Mouse (Mus musculus) thymus, adult 2 months (tissue): ENCODE measurements around the gene Dnah9. TPM values are rescaled to one million over a fixed set of nuclear protein-coding genes. Genes with fewer than 3 reads are reported as not detected.

Experiments used
- DNase-seq: peaks from one replicate; pipeline ENCODE4 v3.0.0; 2021
- H3K27ac ChIP-seq: fragments of 200-500 bp; 2 replicates; pipeline ENCODE4 v1.5.1; 2012; ENCODE audit warnings: low read length, control low read depth; ENCODE audit not compliant: control insufficient read depth, insufficient read depth
- H3K27me3 ChIP-seq: fragments of 200-500 bp; 2 replicates; pipeline ENCODE4 v1.6.1; 2012; ENCODE audit warnings: mild to moderate bottlenecking, low read length, moderate library complexity, mixed read lengths; ENCODE audit not compliant: control insufficient read depth, insufficient read depth
- H3K36me3 ChIP-seq: fragments of 200-500 bp; 2 replicates; pipeline ENCODE4 v1.6.1; 2012; ENCODE audit warnings: mild to moderate bottlenecking, low read length, moderate library complexity; ENCODE audit not compliant: control insufficient read depth, insufficient read depth
- H3K4me1 ChIP-seq: fragments of 200-500 bp; replicated peaks from 2 replicates; pipeline ENCODE4 v1.6.1; 2012; ENCODE audit warnings: low read length; ENCODE audit not compliant: control insufficient read depth, insufficient read depth
- H3K4me3 ChIP-seq: fragments of 200-500 bp; 2 replicates; pipeline ENCODE4 v1.5.1; 2012; ENCODE audit warnings: mild to moderate bottlenecking, low read length, control low read depth, moderate library complexity; ENCODE audit not compliant: control insufficient read depth, insufficient read depth
- CTCF ChIP-seq: fragments of 200-500 bp; IDR thresholded peaks from 2 replicates; pipeline ENCODE4 v1.5.1; 2012; ENCODE audit warnings: mild to moderate bottlenecking, control low read depth, low read length, moderate library complexity, borderline replicate concordance; ENCODE audit not compliant: control insufficient read depth, poor library complexity, insufficient read depth; ENCODE audit errors: extremely low read depth
- POLR2A ChIP-seq: fragments of 200-500 bp; IDR thresholded peaks from 2 replicates; pipeline ENCODE4 v1.6.1; 2012; ENCODE audit warnings: mild to moderate bottlenecking, low read length, control low read depth, moderate library complexity; ENCODE audit not compliant: control insufficient read depth, poor library complexity, insufficient read depth; ENCODE audit errors: extremely low read depth
- WGBS: fragments of 180-500 bp; shearing (Covaris S2); methylation state at CpG from one replicate; pipeline ENCODE4 v1.1.7; 2018; 5-methylcytosine and 5-hydroxymethylcytosine counted together
- polyA plus RNA-seq: library from polyadenylated mRNA; depleted of rRNA; stranded (reverse); fragments of >200 nt; gene quantifications from 2 replicates; pipeline ENCODE4 v1.2.3, GENCODE M21; 2012

The Dnah9 gene
- polyA plus RNA-seq, 1 experiment: 2.8 TPM

DNA sequence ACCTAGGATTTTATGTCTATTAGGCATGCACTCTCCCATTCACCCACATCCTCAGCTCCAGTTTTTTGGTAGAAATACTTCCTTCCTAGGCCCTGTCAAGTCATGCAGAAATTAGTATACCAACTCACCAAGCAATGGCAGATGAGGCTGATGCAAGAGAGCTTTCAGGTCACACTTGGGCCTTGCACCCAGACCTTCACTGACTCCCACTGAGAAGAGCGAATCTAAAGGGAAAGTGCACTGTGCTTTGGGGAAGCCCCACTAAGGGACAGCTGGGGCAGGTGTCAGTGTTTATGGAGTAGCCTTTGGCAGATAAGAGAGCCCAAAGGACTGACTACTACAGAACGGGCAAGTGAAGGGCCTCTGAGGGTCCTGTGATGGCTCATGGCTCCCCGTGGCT is 117.1 kb downstream of the Dnah9 start:
- Histone ChIP-seq H3K27me3 (no peaks in the 10 kb centered on the region), H3K4me3 (no peak overlapping the region), H3K4me1 (no peaks in the 10 kb centered on the region), H3K36me3 (no peaks in the 10 kb centered on the region), H3K27ac (no peak overlapping the region)
- DNase-seq: no peak
- TF ChIP-seq POLR2A (no peak), CTCF (no peak)
- 88% methylated on average over 3 of the region's 3 CpGs for WGBS

DNA sequence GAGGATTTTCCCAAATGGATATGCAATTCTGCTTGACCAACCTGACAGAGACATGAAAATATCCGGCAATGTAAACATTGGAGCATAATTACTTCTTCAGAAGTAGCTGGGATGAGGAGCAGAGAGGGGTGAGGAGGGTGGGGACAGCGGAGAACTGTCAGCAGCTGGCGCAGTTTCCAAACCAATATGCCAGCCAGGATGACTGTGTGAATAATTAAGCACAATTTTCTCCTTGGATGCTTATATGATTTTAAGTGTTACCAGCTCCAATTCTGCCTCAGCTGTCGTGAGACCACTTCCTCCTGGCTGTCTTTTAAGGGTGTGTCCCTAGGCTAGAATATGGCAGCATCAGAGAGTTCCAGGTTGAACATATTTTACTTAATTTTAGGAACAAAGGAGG is 119.2 kb downstream of the Dnah9 start:
- Histone ChIP-seq H3K36me3 (no peaks in the 10 kb centered on the region), H3K4me1 (no peaks in the 10 kb centered on the region), H3K4me3 (no peak overlapping the region), H3K27me3 (no peaks in the 10 kb centered on the region), H3K27ac (no peak overlapping the region)
- WGBS: 74% methylated on average over 4 of the region's 4 CpGs
- no peak for DNase-seq
- no peak for TF ChIP-seq CTCF
- TF ChIP-seq POLR2A: no peak

DNA sequence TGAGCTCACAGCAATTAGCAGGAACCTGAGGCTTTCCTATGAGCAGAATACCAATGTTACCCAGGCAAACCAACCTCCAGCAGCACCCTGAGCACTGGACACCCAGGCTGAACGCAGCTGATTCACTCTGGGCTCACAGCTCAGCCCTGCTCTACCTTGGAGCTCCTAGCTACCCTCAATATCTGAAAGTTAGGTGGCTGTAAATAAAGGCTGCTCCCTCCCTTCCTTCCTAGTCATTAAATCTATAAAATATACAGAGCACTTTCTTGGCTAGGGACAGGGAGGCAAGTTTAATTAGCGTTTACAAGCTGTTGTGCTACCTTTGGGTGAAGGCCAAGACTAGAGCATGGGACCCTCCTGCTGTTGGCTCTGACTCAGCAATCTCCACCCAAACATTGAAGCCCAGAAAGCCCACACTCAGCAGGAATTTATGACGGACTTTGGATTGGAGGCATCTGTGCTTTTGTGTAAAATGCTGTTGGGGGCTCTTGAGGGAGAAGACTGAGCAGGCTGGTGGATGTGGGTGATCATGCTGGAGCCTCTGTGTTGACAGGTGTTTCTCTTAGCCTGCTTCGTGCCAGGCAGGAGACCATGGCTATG is 121.7 kb downstream of the Dnah9 start:
- Histone ChIP-seq H3K4me3 (no peak overlapping the region), H3K27me3 (no peaks in the 10 kb centered on the region), H3K4me1 (no peaks in the 10 kb centered on the region), H3K27ac (no peak overlapping the region), H3K36me3 (no peaks in the 10 kb centered on the region)
- WGBS: 75% methylated on average over 4 of the region's 4 CpGs
- no peak for DNase-seq
- TF ChIP-seq CTCF: no peak
- TF ChIP-seq POLR2A: no peak

DNA sequence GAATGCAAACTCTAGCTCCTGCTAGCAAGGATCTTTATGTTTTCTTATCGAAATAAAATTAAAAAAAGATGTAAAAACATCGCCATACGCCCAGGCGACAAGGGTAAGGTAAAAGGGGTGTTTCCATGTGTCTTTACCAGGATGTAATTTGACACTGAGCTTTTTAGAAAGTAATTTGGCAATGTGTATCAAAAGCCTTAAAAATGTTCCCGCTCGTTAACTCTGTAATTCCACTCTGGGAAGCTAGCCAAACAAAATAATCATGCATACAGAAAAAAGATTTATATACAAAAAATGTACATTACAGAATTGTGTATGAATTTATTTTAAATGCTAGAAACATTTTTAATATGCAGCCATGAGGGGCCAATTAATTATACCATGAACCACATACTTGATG is 124.7 kb downstream of the Dnah9 start:
- DNase-seq: no peak
- no peaks in the 10 kb centered on the region for H3K27me3 ChIP-seq
- H3K4me1 ChIP-seq: no peaks in the 10 kb centered on the region
- no peaks in the 10 kb centered on the region for H3K36me3 ChIP-seq
- WGBS: 89% methylated on average over 6 of the region's 6 CpGs
- H3K4me3 ChIP-seq: no peak overlapping the region
- TF ChIP-seq CTCF: no peak
- TF ChIP-seq POLR2A: no peak
- no peak overlapping the region for H3K27ac ChIP-seq

DNA sequence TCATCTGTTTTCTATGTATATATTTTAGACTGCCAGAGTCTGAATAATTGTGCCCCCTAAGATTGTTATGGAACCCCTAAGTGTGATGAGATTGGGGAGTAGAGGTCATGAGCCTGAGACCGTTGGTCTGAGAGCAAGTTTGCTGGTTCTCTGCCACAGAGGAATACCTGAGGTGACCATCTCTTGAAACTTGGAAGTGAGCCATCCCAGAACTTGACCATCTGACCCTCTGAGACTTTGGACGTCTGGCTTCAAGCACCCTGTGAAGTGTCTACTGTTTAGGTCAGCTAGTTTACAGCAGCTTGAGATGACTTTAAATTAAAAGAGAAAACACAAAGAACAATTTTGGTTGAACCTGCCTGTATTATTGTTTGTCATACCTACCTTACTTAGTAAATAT is 125.8 kb downstream of the Dnah9 start:
- Histone ChIP-seq H3K36me3 (no peaks in the 10 kb centered on the region), H3K4me3 (no peak overlapping the region), H3K27ac (no peak overlapping the region), H3K4me1 (no peaks in the 10 kb centered on the region), H3K27me3 (no peaks in the 10 kb centered on the region)
- TF ChIP-seq POLR2A (no peak), CTCF (no peak)
- no peak for DNase-seq
- WGBS: 93% methylated on average over 2 of the region's 2 CpGs

DNA sequence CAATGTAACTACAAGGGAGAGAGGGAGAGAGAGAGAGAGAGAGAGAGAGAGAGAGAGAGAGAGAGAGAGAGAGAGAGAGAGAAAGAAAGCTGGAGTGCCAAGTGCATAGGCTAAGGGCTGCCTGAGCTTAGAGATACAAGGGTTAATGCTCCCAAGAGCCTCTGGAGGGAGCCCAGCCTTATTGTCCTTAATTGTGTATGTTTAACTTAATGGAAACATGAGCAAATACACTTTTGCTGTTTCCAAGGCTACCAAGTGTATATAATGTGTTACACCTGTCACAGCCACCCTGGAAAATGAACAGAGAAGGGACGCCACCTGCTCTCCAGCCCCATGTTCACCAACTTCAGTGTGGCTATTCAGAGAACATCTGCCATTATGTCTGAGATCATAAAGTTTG is 142.6 kb downstream of the Dnah9 start:
- no peaks in the 10 kb centered on the region for H3K36me3 ChIP-seq
- H3K4me1 ChIP-seq: no peaks in the 10 kb centered on the region
- 87% methylated on average over 1 of the region's 1 CpGs for WGBS
- no peak overlapping the region for H3K27ac ChIP-seq
- H3K4me3 ChIP-seq: no peak overlapping the region
- DNase-seq: no peak
- H3K27me3 ChIP-seq: no peaks in the 10 kb centered on the region
- TF ChIP-seq CTCF: no peak
- TF ChIP-seq POLR2A: no peak

DNA sequence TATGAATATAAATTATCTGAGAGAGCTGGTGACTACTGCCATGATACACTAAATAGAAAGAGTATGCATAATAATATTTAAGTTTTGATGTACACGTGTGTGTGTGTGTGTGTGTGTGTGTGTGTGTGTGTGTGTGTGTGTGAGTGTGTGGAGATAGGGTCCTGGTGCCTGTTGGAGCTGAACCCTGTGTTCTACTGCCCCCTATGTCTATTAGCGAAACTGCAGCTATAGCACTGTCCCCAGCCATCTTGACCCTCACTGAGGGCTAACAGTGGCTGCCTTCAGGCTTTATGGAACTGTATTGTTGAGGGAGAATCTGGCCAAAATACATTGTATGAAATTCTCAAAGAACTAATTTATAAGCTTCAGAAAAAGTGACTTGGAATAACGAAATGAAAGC is 192.5 kb downstream of the Dnah9 start:
- no peaks in the 10 kb centered on the region for H3K36me3 ChIP-seq
- no peak overlapping the region for H3K27ac ChIP-seq
- DNase-seq: no peak
- 58% methylated on average over 3 of the region's 3 CpGs for WGBS
- TF ChIP-seq CTCF (no peak), POLR2A (no peak)
- no peaks in the 10 kb centered on the region for H3K27me3 ChIP-seq
- H3K4me3 ChIP-seq: no peak overlapping the region
- no peaks in the 10 kb centered on the region for H3K4me1 ChIP-seq
